Mouse (Mus musculus): Measurements from ENCODE around the gene Limk2.

Gene Limk2

DNA sequence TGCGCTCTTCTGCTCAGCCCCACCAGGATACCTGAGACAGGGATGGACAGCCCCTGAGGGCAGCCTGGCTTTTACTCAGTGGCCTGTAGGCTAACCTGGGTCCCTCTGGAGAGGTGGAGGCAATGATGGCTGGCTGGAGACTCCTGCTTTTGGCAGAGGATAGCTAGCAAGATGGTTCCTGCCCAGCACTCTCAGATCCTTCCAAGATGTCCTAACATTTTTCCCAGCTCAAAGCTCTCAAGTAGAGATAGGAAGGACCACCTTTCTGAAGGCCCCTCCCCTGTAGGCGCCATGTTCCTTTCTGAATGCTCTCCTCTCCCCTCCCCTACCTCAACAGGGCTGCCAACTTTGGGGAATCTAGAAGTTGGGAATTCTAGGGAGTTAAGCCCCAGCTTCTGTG, 114.3 kb downstream of the Limk2 start:
- DNase-seq = no peak

Data from kidney, postnatal 25 days (tissue).